Mouse (Mus musculus) midbrain, embryonic 15.5 days (tissue): ENCODE data around the gene Siva1. TPM values are rescaled to one million over a fixed set of nuclear protein-coding genes. Genes with fewer than 3 reads are reported as not detected.

ENCODE experiments used
- ATAC-seq: fragments of 200-750 bp; cut with Nextera tagmentation; replicated peaks from 2 replicates; pipeline ENCODE4 v1.8.0; 2017; ENCODE audit warnings: moderate TSS enrichment
- H3K27ac ChIP-seq: fragments of 300-500 bp; sonication (generic); 2 replicates; pipeline ENCODE4 v1.5.1; 2015; ENCODE audit warnings: mild to moderate bottlenecking, inconsistent platforms
- H3K27me3 ChIP-seq: fragments of 300-500 bp; sonication (generic); replicated peaks from 2 replicates; pipeline ENCODE4 v1.6.1; 2015; ENCODE audit warnings: inconsistent platforms
- H3K36me3 ChIP-seq: fragments of 300-500 bp; sonication (generic); replicated peaks from 2 replicates; pipeline ENCODE4 v1.6.1; 2015; ENCODE audit warnings: inconsistent platforms
- H3K4me1 ChIP-seq: fragments of 300-500 bp; sonication (generic); 2 replicates; pipeline ENCODE4 v1.6.1; 2015; ENCODE audit warnings: inconsistent platforms
- H3K4me2 ChIP-seq: fragments of 300-500 bp; sonication (generic); 2 replicates; pipeline ENCODE4 v1.6.1; 2015; ENCODE audit warnings: inconsistent platforms, mild to moderate bottlenecking, moderate library complexity
- H3K4me3 ChIP-seq: fragments of 300-500 bp; sonication (generic); 2 replicates; pipeline ENCODE4 v1.5.1; 2015; ENCODE audit warnings: mild to moderate bottlenecking, inconsistent platforms
- H3K9ac ChIP-seq: fragments of 300-500 bp; sonication (generic); 2 replicates; pipeline ENCODE4 v1.6.1; 2015; ENCODE audit warnings: mild to moderate bottlenecking, inconsistent platforms
- H3K9me3 ChIP-seq: fragments of 300-500 bp; sonication (generic); 2 replicates; pipeline ENCODE4 v1.6.1; 2016; ENCODE audit warnings: inconsistent platforms
- WGBS: fragments of 180-500 bp; shearing (Covaris S2); methylation state at CpG from one replicate; pipeline ENCODE4 v1.1.7; 2015; ENCODE audit warnings: mixed read lengths; 5-methylcytosine and 5-hydroxymethylcytosine counted together
- polyA plus RNA-seq: library from polyadenylated mRNA; unstranded; fragments of >200 nt; fragmentation: Nextera tagmentation; extraction: Ambion mirVana; gene quantifications from 2 replicates; pipeline ENCODE4 v1.2.1, GENCODE M21; 2015

Gene Siva1
- polyA plus RNA-seq, 1 experiment from 2014 or later = 51.2 TPM

DNA sequence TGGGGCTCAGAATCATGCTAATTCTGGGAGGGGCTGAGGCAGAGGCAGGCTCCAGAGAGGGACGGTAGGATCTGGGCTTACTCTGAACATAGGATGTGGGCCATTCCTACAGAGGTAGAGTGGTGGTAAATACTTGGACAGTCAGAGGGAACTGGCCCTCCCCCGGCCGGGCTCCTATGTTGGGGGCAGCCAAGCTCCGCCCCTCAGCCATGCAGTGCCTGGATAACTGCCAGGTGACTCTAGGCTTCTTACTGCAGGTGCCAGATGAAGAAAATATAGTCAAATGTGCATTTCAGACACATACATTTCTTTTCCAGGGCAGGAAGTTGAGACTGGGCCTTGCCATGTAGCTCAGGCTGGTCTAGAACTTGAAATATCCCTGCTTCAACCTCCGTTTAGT, 32.6 kb downstream of the Siva1 start:
- Histone ChIP-seq H3K36me3 (no peaks in the 10 kb centered on the region), H3K27me3 (peaks cover 35% of the 10 kb centered on the region), H3K4me2 (no peak overlapping the region), H3K4me1 (peaks cover 47% of the 10 kb centered on the region), H3K27ac (no peak overlapping the region), H3K9ac (no peak overlapping the region), H3K4me3 (no peak overlapping the region), H3K9me3 (no peaks in the 10 kb centered on the region)
- ATAC-seq = no peak
- 67% methylated on average over 5 of the region's 5 CpGs for WGBS

DNA sequence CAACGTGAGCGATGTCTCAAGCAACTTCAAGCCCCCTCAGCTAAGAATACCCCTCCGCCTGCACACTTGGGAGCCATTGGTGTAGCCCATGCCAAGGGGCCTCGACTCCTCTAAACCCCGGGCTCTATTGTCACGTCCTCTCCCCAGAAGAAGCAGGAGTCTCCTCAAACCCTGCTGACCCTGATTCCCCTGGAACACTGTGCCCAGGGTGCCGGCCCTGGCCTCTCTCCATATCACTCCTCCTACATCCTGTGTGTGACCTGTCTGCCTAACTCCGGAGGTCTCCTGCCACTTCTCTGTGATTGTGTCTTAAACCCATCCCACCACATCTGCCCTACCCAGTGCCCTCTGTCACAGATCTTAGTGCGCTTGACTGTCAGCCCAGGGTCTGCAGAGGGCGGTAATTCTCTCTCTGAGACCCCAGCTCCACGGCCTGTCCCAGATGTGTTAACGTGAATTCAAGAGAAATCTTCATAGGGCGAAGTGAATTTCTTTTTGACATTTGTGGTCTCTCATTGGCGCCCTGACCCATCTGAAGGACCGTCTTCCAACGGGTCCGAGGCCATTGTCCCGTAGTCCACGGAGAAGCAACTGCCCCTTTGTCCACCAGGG, 33.6 kb downstream of the Siva1 start:
- no peak for ATAC-seq
- H3K27ac ChIP-seq = no peak overlapping the region
- H3K4me2 ChIP-seq = peak overlapping the region; percentile 86
- peaks cover 37% of the 10 kb centered on the region for H3K4me1 ChIP-seq
- no peaks in the 10 kb centered on the region for H3K36me3 ChIP-seq
- 20% methylated on average over 19 of the region's 19 CpGs for WGBS
- no peaks in the 10 kb centered on the region for H3K9me3 ChIP-seq
- peaks cover 35% of the 10 kb centered on the region for H3K27me3 ChIP-seq
- peak overlapping the region; percentile 26; the same call in 1 of the 2 replicates for H3K9ac ChIP-seq
- peak overlapping the region; percentile 44 for H3K4me3 ChIP-seq

DNA sequence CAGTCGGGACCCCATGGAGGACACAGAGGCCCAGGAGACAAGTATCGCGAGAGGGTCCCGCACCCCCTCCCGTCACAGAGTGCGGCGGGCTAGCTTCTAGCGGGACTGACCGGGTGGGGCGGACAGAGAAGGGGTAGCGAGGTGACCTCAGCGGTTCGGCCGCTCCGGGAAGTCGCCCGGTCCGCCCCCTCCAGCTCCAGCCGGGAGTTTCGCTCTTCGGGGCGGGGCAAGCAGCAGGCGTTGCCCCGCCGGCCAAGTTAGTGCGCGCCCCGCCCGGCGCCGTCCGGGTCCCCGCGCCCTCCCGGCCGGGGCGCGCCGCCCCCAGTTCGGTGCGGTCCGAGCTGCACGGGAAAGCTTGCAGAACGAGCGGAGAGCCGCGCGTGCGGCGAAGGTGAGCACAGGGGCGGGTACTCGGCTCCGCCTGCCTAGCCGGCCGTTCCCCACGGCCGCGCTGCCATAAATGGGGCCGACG, 34.1 kb downstream of the Siva1 start, which contains the start of gene Zbtb42:
Gene Zbtb42, plus strand, starts transcription at position 274 of the 472 bp plus-strand sequence.
- Histone ChIP-seq H3K9me3 (no peaks in the 10 kb centered on the region), H3K9ac (peak within 1 kb of the TSS; percentile 26), H3K36me3 (no peaks in the 10 kb centered on the region), H3K4me1 (peaks cover 36% of the 10 kb centered on the region), H3K4me3 (peak within 1 kb of the TSS; percentile 44), H3K27ac (no peak within 1 kb of the TSS), H3K4me2 (peak within 1 kb of the TSS; percentile 86), H3K27me3 (peaks cover 35% of the 10 kb centered on the region)
- no peak for ATAC-seq
- WGBS = 0% methylated on average over 60 of the region's 60 CpGs

DNA sequence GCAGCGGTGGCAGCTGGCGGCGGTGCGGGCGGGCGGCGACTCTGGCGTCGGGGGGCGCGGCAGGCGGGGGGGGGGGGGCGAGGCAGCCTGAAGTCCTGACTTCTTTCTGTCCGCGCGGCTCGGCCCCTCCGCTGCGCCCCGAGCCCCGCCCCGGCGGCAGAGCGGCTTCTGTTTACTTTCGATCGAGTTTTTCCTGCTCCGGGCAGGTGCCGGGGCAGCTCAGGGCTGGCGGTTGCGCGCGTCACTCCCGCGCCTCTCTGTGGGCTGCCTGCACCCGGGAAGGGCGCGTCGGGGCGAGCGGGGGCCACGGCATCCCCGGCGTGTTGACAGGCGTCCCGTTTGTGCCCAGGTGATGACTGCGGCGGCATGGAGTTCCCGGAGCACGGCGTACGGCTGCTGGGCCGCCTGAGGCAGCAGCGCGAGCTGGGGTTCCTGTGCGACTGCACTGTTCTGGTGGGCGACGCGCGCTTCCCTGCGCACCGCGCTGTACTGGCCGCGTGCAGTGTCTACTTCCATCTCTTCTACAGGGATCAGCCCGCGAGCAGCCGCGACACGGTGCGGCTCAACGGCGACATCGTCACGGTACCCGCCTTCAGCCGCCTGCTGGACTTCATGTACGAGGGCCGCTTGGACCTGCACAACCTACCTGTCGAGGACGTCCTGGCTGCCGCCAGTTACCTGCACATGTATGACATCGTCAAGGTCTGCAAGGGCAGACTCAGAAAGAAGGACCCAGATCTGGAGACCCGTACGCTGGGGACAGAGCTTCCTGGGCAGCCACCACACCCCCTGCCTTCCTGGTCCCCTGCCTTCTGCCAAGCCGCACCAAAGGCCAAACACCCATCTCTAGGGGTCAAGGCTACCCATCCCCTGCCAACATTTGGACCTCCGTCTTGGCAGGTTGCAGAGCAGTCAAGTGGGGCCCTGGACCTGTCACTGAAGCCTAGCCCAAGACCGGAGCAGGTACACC, 34.8 kb downstream of the Siva1 start:
- Histone ChIP-seq H3K4me1 (peaks cover 35% of the 10 kb centered on the region), H3K36me3 (no peaks in the 10 kb centered on the region), H3K9ac (peak overlapping the region; percentile 26), H3K9me3 (no peaks in the 10 kb centered on the region), H3K4me2 (peak overlapping the region; percentile 86), H3K4me3 (peak overlapping the region; percentile 44), H3K27me3 (peaks cover 35% of the 10 kb centered on the region), H3K27ac (no peak overlapping the region)
- WGBS = 4% methylated on average over 83 of the region's 87 CpGs
- peak; percentile 49 for ATAC-seq

DNA sequence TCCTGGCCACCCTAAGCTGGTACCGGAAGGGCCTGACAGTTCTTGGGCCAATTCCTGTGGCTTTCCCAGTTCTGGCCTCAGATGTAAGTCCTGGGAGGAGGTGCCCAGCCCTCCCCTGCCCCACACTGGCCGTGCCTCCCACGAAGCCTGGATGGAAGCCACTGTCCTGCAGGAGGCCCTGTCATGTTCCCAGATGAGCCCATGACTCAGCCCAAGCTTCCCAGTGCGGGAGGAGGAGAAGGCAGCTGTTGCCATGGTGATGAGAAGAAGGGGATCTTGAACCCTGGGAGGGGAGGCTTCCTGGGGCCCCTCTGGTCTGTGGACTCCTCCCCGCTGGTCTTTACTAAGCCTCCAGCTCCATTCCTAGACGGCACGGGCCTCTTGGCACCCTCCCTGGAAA, 38.9 kb downstream of the Siva1 start:
- no peak for ATAC-seq
- WGBS = 34% methylated on average over 7 of the region's 7 CpGs
- no peak overlapping the region for H3K4me2 ChIP-seq
- no peak overlapping the region for H3K9ac ChIP-seq
- no peaks in the 10 kb centered on the region for H3K9me3 ChIP-seq
- no peak overlapping the region for H3K27ac ChIP-seq
- peaks cover 16% of the 10 kb centered on the region for H3K4me1 ChIP-seq
- no peak overlapping the region for H3K4me3 ChIP-seq
- H3K27me3 ChIP-seq = peaks cover 29% of the 10 kb centered on the region
- H3K36me3 ChIP-seq = no peaks in the 10 kb centered on the region

DNA sequence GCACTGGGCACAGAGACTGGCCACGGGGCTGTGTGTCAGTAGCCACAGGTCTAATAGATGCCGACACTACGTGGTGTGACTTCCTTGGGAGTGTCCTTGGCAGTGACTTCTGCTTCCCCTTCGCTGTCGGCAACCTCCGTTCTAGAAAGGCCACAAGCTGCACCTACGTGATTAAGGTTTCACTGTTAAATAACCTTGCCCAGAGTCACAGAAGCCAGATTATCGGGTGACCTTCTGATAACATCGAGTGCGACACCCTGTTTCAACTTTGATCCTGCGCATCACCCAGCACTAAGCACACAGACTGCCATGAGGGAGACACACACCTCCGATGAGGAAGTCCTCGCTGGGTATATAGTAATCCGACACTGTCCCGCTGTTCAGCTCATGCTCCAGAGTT, 44.0 kb downstream of the Siva1 start:
- Histone ChIP-seq H3K4me3 (no peak overlapping the region), H3K4me2 (no peak overlapping the region), H3K9ac (no peak overlapping the region), H3K4me1 (peaks cover 8% of the 10 kb centered on the region), H3K36me3 (no peaks in the 10 kb centered on the region), H3K9me3 (no peaks in the 10 kb centered on the region), H3K27me3 (no peaks in the 10 kb centered on the region), H3K27ac (no peak overlapping the region)
- 85% methylated on average over 15 of the region's 15 CpGs for WGBS
- ATAC-seq = no peak

DNA sequence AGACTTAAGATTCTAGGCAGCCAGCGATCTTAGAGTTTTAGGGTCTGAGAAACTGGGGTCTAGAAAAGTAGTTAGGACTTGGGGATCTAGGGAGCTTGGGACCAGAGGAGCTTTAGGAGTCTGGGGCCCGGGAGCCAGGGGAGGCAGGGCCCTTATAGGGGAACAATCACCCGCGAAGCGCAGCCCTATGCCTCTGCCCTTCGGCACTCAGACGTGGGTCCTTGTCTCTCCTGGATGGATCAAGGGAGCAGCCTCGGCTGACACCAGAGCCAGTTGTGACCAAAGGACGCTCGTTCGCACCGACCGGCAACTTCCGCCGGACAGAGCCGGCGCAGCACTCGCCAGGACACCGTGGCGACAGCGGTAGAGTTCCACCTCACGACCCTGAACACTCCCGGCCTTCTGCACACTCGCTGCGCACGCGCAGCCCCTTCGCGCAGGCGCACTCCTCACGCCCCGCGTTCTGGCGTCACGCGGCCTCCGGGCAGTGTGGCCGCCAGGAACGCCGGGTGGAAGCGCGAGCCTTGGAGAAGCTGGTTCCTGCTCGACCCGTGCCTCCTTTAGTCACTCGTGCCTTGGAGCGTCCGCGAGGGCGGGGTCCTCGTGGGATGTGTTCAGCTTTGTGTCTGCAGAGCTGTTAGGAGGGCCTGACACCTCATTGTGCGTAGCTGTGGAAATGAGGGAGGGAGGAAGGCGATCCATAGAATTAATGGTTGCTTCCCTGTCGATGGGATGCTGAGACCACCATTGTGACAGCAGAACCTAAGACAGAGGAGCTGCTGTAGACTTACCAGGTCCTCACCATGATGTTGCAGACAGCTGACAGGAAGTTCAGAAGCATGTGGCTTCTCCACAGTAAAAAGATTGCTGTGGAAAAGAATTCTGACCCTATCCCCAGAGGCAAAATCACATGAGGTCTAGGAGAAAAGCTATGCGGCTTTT, 49.0 kb downstream of the Siva1 start:
- 2% methylated on average over 54 of the region's 54 CpGs for WGBS
- peak overlapping the region; percentile 84 for H3K4me3 ChIP-seq
- H3K4me1 ChIP-seq = peaks cover 19% of the 10 kb centered on the region
- H3K9me3 ChIP-seq = no peaks in the 10 kb centered on the region
- H3K36me3 ChIP-seq = no peaks in the 10 kb centered on the region
- H3K27me3 ChIP-seq = no peaks in the 10 kb centered on the region; the same call in 1 of the 2 replicates
- H3K9ac ChIP-seq = peak overlapping the region; percentile 92
- H3K4me2 ChIP-seq = peak overlapping the region; percentile 88
- peak; percentile 95 for ATAC-seq
- peak overlapping the region; percentile 97 for H3K27ac ChIP-seq

DNA sequence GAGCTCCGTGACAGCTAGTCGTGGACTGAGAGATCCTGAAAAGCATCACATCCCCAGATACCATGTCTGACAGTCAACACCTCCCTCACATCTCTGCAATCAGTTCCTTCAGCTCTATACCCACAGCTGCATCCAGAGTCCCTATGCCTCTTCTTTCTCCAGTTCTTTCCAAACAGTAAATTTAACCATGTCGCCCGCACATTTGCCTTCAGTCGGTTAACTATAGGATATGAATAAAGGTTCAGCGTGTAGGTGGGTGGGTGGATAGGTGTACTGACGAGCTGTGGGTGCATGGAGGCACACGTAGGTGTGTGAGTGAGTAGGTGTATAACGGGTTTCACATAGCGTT, 49.6 kb downstream of the Siva1 start:
- H3K4me3 ChIP-seq = peak overlapping the region; percentile 84
- H3K4me2 ChIP-seq = peak overlapping the region; percentile 88
- H3K36me3 ChIP-seq = no peaks in the 10 kb centered on the region
- H3K27ac ChIP-seq = peak overlapping the region; percentile 97
- peak overlapping the region; percentile 92 for H3K9ac ChIP-seq
- no peaks in the 10 kb centered on the region; the same call in 1 of the 2 replicates for H3K27me3 ChIP-seq
- no peaks in the 10 kb centered on the region for H3K9me3 ChIP-seq
- WGBS = 77% methylated on average over 10 of the region's 10 CpGs
- ATAC-seq = no peak; the same call in 1 of the 2 replicates
- H3K4me1 ChIP-seq = peaks cover 19% of the 10 kb centered on the region

DNA sequence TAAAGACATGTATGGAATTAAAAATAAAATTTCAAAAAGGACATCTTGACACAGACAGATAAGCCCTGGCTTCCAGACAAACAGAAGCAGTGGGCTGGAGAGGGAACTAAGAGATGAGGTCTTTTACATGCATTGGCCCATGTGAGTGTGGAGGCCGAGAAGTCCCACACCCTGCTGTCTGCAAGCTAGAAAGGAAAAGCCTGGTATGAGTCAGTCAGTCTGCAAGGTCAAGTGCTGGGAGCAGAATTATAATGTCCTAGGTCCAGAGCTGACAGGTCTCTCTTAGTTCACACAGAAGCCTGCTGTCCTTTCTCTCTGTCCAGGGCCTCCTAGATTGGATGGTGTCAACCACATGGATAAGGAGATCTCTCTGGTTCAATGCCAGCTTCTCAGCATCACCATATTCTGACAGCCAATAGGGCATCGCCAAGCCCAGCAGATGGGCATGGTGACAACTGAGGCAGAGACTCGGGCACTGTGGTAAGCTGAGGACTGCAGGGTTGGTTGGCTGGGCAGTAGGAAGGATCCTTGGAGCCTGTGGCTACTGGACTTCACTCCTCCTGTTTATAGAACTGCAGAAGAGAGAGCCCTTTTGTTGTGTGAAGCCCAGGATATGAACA, 52.4 kb downstream of the Siva1 start:
- no peak overlapping the region for H3K4me3 ChIP-seq
- H3K9me3 ChIP-seq = no peaks in the 10 kb centered on the region
- no peaks in the 10 kb centered on the region for H3K36me3 ChIP-seq
- H3K27me3 ChIP-seq = no peaks in the 10 kb centered on the region; the same call in none of the 2 replicates
- no peak overlapping the region for H3K27ac ChIP-seq
- peaks cover 27% of the 10 kb centered on the region for H3K4me1 ChIP-seq
- ATAC-seq = no peak
- H3K9ac ChIP-seq = no peak overlapping the region
- no peak overlapping the region for H3K4me2 ChIP-seq
- 76% methylated on average over 3 of the region's 3 CpGs for WGBS
